Mouse (Mus musculus) small intestine, adult 2 months (tissue): ENCODE results near the gene St6galnac3.

ENCODE experiments used
- CTCF ChIP-seq: fragments of 200-500 bp; IDR thresholded peaks from 2 replicates; pipeline ENCODE4 v1.5.1; 2012; ENCODE audit warnings: low read depth, mild to moderate bottlenecking, control low read depth, inconsistent platforms, low read length, moderate library complexity, mixed read lengths; ENCODE audit not compliant: insufficient replicate concordance, insufficient read length; ENCODE audit errors: extremely low read depth
- POLR2A ChIP-seq: fragments of 200-500 bp; IDR thresholded peaks from 2 replicates; pipeline ENCODE4 v1.6.1; 2012; ENCODE audit warnings: low read depth, mild to moderate bottlenecking, control low read depth, inconsistent platforms, low read length, moderate library complexity

DNA sequence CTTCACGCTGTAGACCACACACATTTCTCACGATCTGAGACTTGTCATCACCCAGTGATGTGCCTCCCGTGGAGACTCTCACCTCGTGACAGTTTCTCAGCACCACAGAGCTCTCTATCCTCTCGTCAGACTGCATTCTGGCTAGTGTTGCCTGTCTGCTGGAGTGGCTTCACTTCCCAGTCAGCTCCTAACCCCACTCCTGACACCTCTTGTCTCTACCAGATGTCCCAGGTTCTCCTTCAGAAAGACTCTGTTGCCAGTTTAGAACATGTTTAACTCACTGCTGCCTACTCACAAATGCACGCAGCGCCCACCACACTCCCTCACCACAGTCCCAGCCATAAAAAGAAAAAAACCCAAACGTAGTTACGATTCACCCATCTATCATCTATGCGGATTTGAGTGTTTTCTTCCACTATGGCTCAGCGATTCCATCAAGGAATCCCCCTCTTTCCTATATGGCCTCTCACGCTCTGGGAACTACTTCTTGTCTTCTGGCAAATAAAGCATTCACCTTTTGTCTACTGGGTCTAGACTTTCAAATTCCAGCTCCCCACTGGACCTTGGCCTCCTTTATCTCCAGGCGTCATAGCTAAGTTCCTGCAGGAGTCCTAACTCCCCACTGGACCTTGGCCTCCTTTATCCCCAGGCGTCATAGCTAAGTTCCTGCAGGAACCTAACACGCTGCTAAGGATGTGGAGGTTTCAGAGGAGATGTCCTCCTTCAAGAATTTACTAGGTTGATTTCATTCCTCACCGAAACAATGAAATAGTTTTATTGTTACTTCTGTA, 371.5 kb downstream of the St6galnac3 start:
- no peak for TF ChIP-seq CTCF
- no peak for TF ChIP-seq POLR2A
